Mouse (Mus musculus) thymus, postnatal 14 days (tissue): Measurements from ENCODE around the gene Actr8.

ENCODE experiments used
- DNase-seq: peaks from one replicate; pipeline ENCODE4 v3.0.0; 2021

Actr8 gene

DNA sequence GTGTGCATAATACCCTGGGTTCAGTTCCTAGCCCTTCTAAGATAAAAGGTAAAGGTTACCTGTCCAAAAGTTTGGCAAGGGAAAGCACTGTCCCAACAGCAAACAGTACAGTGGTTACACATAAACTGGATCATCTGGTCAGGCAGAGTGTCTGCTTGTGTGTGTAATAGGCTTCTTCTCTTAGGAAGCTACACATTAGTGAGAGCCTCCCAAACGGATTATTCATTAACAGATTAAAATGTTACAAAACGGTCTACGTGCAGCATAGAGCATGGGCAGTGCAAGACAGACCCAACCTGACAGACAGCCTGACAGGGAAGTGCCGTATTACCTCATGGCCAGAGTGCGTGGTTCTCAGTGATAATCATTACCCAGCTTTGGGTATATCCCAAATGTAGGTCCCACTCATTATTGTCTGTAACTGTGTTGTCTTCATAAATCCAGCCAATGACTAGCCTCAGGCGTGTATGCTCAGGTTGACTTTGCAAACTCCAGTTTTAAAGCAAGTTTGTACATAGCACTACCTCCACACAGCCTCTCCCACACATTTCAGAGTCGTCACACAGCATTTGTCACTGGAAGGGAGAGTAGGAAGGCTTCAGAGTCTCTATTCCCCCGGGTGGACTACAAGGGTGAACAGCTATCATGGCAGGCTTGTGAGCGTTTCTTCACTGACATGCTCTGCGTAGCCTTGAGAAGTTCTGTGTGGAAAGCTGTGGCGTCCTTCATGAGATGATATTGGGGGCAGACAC, 18.0 kb downstream of the Actr8 start:
- DNase-seq = no peak

DNA sequence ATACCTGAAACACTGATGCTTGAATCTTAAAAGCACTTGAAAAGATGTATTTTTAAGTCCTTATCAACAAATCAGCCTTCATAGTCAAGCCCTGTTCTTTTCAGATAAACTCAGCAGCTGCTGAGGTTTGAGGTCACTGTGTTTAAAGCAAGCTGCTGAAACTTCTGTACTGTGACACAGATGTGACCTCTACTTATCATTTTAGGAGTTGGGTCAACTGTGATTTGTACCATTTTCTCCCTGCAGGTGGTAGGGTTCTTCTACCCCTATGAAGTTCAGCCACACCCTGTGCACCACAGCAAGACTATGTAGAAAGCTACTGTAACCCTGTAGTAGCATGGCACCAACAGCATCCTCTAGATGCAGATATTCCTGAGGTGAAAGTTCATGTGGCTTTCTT, 19.2 kb downstream of the Actr8 start:
- no peak for DNase-seq

DNA sequence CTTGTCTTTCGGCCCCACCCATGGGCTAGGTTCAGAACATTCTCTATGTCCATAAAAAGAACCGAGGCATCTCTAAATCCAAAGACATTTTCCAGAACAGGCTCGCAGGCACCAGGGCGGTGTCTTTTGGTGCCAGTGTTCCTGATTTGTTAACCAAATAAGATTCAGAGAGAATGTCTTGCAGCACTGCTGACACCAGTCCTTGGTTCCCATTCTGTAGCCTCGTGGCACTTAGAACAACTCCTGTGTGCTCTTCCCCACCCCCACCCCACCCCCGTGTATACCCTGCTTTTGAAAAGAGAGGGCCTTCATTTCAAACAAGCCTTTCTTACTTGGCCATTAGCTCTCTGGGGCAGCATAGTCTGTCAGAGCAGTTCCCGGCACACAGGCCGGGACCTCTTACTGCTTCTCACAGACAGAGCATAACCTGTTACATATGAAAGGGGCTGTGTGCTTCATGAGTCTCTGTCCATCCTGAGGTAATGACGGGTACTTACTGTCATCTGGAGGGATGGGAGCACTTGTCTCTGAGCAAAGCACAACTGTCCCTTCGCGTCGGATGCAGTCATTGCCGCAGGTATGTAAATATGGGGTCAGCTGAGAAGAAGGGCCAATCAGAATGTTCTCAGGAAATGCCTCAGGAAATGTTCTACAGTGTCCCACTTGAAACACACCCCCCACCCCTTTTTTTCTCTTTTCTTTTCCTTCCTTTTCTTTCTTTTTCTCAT, 20.8 kb downstream of the Actr8 start:
- no peak for DNase-seq

DNA sequence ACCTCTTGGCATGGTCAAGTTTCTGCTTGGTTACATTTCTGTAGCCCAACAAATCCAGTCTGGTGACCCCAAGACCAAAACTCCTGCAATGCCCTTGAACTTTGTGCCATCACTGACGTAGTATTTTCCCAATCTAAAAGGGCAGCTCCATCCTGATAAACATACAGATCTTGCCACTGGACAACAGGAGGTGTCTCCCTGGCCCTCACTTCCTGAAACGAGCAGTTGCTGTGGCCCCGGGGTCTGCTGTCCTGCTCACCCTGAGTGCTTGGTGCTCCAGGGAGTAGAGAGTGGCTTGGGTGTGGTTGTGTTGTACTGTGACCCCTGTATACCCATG, 21.3 kb downstream of the Actr8 start:
- no peak for DNase-seq

DNA sequence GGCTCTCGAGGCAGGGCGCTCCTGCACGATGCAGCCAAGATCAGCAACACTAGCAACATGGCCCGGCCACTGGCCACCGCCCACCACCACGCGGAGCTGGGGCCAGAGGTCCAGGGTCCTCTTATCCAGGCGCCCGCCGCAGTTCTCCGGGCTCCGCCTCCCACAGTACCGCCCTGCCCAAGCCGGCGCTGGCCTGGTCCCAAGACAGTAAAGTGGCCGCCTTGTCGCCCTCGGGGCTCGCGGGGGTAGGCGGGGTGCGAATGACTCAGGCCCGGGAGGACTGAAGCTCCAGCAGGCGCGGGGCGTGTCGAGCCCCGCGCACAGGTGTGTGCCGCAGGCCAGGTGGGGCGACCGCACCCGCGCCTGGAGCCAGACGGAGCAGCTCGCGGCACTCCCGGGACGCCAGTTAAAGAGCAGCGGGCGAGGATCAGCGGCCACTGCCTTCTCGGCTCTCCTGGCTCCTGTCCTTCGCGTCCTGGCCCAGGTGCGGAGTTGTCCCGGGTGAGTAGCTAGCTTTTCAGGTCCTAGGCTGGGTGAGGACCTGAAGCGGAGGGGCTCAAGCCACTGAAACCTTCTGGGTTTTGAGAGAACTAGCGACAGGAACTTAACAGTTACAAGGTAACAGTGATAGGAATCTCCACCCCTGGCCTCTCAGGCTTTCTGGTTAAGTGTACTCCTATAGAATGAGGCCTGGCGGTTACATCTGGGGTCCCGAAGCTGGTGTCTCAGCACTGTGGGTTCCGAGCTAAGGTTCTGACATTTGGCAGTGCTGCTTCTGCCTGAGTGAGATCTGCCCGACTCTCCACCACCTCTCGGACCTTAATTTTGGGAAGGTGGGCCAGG, 30.8 kb downstream of the Actr8 start, which contains the start of the genes Il17rb and Chdh:
TSS of gene Il17rb (minus strand) at position 164 of the 843 bp plus-strand sequence.
TSS of gene Chdh (plus strand) at position 291 of the 843 bp plus-strand sequence.
- peak; percentile 64 for DNase-seq

DNA sequence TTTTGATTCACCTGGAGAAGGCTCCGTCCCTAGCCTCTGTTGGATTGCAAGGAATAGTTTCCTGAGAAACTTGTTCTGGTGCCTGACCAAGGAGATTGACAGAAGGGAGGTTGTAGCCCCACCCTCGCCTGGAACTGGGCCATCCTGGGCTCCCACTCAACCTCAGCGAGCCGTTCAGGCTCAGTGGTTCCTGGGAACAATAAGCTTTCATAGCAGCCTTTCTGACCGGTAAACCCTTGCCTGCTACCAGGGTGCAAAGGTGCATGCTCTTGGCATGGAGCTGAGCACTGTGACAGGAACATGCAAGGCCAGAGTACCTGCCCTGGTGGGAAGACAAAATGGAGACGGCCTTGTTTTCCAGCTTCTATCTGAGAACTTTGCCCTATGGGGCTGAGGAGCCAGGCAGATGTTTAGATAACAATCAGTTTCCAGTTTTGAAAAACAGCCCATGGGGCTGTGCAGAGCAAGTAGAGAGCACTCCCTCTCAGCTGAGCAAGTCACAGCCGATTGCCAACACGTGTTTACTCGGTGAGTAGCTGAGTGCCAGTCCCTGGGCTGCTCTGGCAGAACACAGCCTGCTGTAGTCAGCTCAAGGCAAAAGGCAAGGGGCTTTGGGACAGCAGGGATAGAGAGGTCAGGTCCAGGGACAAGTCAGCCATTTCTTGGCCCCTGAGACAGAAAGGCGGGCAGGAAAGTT, 31.9 kb downstream of the Actr8 start:
- peak; percentile 59 for DNase-seq

DNA sequence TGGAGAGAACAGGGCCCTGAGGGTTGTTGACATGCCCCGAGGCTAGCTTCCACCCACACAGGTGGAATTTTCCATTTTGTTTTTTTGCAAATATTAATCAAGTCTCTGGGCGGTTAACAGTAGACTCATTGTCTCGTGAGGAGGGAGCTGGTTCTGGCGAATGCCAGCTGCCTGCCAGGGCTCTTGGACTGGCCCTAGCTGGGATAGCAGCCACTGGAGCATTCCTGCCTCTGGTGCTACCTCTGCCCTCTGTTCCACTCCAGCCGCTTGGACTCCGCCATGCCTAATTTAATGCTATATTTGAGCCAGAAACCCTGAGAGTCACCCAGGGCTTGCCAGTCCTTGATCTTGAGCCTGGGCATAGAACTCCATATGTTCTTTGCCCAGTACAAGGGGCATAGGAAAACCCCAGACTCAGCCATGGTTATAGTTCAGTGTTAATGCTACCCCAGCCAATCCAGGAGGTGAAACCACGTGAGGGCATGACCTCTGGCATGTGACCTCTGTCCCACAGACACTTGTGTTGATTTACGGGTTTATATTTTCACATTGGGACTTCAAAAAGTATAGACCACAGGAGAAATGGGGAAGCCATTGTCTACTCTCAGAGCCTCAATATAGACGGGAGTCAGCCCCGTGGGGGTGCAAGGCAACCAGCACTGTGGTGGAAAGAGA, 33.9 kb downstream of the Actr8 start:
- no peak for DNase-seq

DNA sequence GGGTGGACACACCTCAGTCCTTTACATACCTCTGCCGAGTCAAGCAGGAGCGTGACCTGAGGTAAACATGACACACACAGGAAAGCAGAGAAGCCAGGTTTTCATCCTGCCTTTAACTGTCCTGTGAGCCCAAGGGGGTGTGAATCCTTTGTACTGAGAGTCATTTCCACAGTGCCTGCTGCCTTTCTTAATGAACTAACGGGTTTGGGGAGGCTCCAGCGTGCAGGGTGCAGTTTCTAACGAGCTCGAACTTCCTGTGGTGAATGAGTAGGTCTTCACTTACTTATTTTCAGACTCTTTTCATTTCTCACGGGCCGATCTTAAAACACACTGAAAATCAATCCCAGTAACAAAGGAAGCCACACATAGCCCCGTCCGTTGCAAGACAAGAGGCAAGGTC, 36.4 kb downstream of the Actr8 start:
- peak; percentile 54 for DNase-seq

DNA sequence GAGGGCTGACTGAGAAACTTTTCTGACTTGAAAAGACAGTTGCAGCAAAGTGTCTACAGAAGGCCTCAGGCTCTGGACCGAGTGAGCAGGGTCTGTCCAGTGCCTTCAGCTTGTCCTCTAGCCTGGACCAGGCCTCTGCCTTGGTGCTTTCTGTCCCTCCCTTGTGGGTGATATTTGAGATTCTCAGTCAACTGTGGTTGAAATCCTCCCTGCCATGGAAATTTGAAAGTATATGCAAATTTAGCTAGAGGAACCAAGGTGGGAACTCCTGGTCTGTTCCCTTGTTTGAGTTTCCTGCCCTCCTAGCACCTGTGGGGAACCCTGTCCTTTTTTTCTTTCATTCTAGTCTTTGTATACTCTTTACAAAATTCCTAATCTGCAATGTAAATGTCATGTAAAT, 36.9 kb downstream of the Actr8 start:
- DNase-seq = no peak

DNA sequence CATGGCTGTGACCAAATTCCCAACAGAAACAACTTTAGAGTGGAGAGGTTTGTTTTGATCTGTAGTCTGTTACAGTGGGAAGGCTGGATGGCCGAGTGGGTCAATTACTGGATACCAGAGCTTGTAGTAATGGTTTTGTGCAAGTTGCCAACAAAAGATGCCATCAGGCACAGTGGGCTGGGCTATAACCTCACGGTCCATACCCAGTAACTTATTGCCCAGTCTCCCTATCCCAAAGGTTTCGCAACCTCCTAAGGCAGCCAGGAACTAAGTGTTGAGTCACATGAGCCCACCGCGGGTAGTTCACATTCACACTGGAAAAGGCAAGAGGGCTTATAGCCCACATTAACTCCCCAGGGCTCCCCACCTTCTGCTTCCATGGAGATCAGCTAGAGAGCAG, 38.5 kb downstream of the Actr8 start:
- no peak for DNase-seq

DNA sequence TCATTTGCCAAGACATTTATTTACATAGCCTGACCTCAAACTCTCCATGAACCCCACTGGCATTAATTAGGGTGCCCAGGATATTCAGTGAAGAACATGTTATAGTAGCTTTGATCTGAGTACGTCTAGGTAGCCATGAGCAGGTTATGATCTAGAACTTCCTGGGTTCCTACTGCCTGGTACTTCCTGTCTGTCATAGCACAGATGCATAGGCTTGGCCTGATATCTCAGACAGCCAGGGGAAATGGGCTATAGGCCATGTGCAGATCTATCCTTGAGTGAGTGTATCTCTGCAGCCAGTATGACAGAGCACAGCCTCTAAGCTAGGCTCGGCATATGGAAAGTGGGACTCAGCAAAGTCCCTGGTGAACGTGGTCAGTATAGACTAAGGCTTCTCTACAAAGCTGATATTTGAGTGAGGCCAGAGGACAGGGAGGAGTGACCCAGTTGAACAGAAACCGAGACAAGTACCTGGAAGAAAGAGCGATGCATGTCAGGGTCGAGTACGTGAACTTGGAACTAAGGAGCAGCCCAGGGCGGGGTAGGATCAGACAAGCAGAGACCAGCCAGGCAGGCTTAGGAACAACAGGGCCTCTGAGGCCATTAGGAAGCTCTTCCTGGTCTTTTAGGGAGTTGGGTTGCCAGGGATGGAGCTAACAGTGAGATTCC, 39.8 kb downstream of the Actr8 start:
- no peak for DNase-seq

DNA sequence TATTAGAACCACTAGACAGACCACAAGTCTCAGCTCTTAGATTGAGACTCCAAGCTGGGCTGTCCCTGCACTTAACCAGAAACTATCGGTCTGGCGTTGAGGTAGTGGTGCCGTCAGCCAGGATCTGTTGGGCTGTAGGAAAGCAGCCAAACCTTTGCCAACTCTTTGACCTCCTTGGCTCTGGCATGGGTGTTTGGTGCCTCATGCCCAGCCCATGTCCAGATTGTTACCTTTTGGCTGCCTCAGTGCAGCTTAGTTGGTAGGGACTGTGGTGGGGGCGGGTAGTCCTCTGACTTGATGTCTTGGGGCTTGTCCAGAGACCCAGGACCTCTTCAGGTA, 40.3 kb downstream of the Actr8 start:
- DNase-seq = no peak

DNA sequence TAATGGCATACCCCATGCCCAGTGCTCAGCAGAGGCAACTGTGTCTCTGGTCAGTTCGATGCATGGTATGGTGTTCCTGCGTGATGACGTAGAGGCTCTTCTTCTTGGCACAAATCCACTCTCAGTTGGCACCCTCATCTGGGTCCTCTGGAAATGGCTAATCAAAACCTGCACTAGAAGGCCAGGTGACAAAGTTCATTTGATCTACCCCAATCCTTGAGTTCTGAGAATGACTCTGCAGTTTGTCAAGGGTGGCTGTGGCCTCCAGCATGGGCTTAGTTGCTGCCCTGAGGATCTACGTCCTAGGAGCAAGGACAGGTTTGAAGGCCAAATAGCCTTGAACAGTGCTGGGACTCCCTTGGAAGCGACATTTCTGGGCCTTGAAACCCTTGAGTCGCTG, 40.7 kb downstream of the Actr8 start:
- DNase-seq = no peak

DNA sequence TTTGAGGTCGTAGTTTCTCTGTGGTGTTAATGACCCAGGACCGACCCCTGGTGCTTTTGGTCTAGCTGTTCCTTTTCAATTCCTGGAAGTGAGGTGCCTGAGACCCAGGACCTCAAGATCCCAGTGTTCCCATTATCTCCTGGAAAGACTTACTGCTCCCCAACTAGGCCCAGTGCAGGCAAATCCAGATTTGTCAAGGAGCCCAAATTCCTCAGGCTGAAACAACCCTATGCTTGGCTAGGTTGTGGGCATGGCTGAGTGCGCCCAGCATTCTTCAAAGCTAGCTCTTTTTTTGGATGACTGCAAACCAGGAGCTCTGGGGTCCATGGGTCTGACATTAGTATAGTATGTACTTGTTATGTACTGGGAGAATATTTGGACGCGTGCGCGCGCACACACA, 41.2 kb downstream of the Actr8 start:
- DNase-seq = no peak

DNA sequence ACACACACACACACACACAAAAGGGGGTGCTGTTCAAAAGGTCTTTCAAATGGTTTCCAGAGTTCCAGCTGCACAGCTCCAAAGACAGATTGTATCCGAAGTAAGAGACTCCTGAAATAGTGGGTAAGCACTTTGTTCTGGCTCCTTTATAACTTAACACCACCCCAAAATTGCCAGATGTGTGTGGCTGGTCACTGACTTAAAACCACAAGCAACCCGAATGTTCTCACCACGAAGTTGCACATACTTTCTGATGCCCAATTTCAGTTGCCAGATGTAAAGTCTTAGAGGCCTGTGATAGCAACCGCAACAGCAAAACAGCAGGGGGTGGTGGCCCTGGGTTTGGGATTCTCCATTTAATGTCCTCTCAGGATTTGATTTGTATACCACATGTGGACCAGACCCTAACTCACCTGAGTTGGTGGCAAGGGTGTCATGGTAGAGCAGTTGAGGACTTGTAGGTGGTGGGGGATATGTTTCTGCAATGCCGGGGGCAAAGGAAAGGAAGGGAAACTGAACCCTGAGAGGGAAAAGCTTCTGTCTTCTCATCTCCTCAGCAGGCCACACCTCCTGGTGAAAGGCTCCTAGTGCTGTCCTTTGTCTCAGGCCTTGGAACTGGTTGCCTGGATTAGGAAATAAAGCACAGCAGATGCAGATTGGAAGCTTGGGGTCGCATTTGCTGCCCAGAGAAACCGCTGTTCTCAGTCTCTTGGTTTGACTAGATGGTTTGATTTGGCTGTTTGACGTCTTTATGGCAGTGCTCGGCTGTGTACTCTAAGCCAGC, 41.8 kb downstream of the Actr8 start:
- DNase-seq = no peak

DNA sequence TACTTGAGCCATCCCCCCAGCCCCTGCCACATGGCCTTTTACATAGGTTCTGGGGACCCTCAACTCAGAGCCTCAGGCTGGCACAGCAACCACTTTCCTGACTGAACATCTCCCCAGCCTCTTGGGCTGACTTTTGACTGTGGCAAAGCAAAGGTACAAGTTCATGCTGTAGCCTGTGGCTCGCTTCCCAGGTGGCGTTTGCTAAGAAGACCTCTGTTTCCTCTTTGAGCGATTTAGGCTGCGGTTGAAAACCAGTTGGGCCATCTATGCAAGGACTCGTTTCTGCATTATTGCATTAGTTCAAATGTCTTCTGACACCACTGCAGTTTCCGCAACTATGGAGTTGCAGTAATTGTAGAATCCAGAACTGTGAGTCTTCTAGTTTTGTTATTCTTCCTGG, 44.3 kb downstream of the Actr8 start:
- DNase-seq = peak; percentile 59

DNA sequence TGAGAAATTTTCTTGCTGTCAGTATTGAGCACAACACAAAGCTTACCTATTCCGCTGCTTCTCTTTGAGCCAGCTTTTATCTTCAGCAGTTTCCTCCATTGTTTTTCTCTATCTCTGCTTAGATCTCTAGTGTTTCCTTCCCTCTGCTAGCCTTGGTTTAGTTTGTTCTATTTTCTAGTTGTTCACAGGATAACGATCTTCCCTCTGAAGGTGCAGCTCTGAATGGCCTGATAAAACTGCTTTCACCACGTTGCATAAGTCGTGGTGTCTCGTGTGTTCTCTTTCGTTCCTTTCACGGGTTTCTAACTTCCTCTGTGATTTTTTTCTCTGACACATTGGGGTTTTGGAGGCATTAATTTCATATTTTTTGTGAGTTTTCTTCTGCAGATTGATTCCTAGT, 46.2 kb downstream of the Actr8 start:
- peak; percentile 41 for DNase-seq

DNA sequence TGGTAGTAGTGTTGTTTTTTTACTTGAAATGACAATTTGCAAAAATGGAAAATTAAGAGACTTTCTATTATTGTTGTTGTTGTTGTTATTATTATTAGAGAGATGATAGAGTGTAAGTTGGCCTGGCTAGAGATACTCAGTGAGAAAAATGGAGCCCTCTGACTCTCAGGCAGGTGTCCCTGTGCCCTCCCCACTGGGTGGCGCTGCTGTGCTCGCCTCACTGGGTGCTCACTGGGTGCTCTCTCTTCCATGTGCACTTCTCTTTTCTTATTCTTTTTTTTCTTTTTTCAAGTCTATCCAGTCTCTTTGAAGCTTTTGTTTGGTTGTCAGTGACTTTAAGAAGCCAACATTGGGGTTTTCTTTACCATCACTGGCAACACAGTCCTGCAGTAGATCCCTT, 49.2 kb downstream of the Actr8 start:
- peak; percentile 84 for DNase-seq

DNA sequence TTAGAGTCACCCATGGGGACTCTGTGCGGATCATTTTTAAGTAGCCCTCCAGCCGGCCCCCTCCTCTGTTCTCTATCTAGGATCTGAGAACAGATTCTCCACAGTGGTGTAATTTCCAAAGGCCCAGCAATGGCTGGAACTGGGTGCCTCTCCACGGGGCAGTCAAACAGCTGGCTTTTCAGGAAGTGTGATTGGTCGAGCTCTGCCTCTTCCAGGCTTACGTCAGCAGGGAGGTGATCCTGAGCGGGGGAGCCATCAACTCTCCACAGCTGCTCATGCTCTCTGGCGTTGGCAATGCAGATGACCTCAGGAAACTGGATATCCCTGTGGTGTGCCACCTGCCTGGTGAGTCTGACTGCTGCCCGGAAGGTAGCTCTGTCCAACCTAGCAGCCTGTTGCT, 55.3 kb downstream of the Actr8 start:
- DNase-seq = no peak

DNA sequence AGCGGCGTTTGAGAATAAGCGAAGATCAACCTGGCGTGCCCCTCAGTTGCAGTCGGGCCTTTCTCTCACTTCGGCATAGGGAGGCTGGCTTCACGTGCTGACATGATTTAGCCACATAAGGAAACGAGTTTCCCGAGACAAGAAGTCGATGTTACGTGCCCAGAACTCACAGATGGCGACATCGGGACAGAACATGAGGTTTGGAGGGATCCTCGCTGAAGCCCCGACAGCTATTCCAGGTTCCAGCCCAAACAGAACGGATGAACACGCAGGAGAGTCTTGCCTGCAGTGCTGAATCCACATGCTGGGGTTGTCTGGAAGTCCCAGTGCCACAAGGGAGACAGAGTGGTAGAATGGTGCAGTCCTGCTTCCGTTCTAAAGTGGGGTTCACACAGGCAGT, 60.3 kb downstream of the Actr8 start:
- no peak for DNase-seq

DNA sequence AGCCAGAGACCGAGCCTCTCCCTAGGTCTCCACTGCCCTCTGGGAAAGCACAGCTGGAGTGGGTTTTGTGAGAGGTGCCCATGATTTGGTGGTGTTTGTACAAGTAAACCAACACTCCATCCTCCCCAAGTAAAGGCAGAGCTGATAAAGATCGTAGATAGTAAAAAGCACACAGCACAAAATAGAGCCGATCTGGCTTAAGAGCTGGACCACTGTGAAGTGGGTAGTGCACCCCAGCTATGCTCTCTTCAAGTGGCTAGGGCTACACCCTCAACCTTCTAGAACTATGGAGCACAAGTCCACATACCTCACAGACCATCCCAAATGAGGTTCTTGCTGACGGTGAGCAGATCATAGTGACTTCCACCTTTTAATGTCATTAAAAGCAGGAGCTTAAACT, 61.3 kb downstream of the Actr8 start:
- no peak for DNase-seq
